Mouse (Mus musculus): ENCODE data around the gene Cxcl9. TPM values are rescaled to one million over a fixed set of nuclear protein-coding genes. Genes with fewer than 3 reads are reported as not detected.
A peak's percentile ranks its signal among the peaks of the same experiment; 100 is the strongest.

Gene Cxcl9
- total and polyA plus RNA-seq, 2 experiments from 2014 or later = not detected

GRCm38 (mm10) chr5:92340606-92341005 lies 12.7 kb upstream of the Cxcl9 start:
- no peak overlapping the region for H3K4me2 ChIP-seq (ENCODE audit: low read depth)
- no peaks in the 10 kb centered on the region for H3K27me3 ChIP-seq (ENCODE audit: insufficient read depth, low read length)
- DNase-seq (no peak), ATAC-seq (no peak)
- H3K9ac ChIP-seq = no peak overlapping the region
- no peak for TF ChIP-seq CTCF (IDR thresholded peaks at IDR 0.05; ENCODE audit: low read depth)
- no peak overlapping the region for H3K4me3 ChIP-seq (ENCODE audit: low read depth, low read length)
- H3K4me1 ChIP-seq (ENCODE audit: insufficient read depth) = no peaks in the 10 kb centered on the region
- H3K27ac ChIP-seq (ENCODE audit: low read depth, low read length) = no peak overlapping the region
- WGBS = 76% methylated on average over 4 of the region's 4 CpGs
- H3K9me3 ChIP-seq (ENCODE audit: low read length) = no peaks in the 10 kb centered on the region
- H3K36me3 ChIP-seq (ENCODE audit: insufficient read depth) = no peaks in the 10 kb centered on the region

- WGBS = 82% methylated on average over 3 of the region's 3 CpGs
- DNase-seq (no peak), ATAC-seq (no peak)
- H3K9me3 ChIP-seq (ENCODE audit: low read length) = no peaks in the 10 kb centered on the region
- H3K4me2 ChIP-seq (ENCODE audit: low read depth) = no peak overlapping the region
- H3K4me1 ChIP-seq (ENCODE audit: insufficient read depth) = no peaks in the 10 kb centered on the region
- no peaks in the 10 kb centered on the region for H3K27me3 ChIP-seq (ENCODE audit: insufficient read depth, low read length)
- no peaks in the 10 kb centered on the region for H3K36me3 ChIP-seq (ENCODE audit: insufficient read depth)
- H3K27ac ChIP-seq (ENCODE audit: low read depth, low read length) = no peak overlapping the region
- no peak overlapping the region for H3K4me3 ChIP-seq (ENCODE audit: low read depth, low read length)
- no peak overlapping the region for H3K9ac ChIP-seq
- no peak for TF ChIP-seq CTCF (IDR thresholded peaks at IDR 0.05; ENCODE audit: low read depth)
Measured at GRCm38 (mm10) chr5:92336743-92337142, 8.9 kb upstream of the Cxcl9 start.

- ATAC-seq (no peak), DNase-seq (peak; percentile 32)
- WGBS = 30% methylated on average over 9 of the region's 9 CpGs
- Histone ChIP-seq H3K4me3 (ENCODE audit: low read depth, low read length) (no peak overlapping the region), H3K27me3 (ENCODE audit: insufficient read depth, low read length) (no peaks in the 10 kb centered on the region), H3K9me3 (ENCODE audit: low read length) (no peaks in the 10 kb centered on the region), H3K4me1 (ENCODE audit: insufficient read depth) (no peaks in the 10 kb centered on the region), H3K4me2 (ENCODE audit: low read depth) (peak overlapping the region; percentile 30), H3K27ac (ENCODE audit: low read depth, low read length) (no peak overlapping the region), H3K9ac (no peak overlapping the region), H3K36me3 (ENCODE audit: insufficient read depth) (no peaks in the 10 kb centered on the region)
- no peak for TF ChIP-seq CTCF (IDR thresholded peaks at IDR 0.05; ENCODE audit: low read depth)
Measured at GRCm38 (mm10) chr5:92332359-92332840, 4.5 kb upstream of the Cxcl9 start.

- WGBS = 93% methylated on average over 17 of the region's 17 CpGs
- Histone ChIP-seq H3K4me1 (ENCODE audit: insufficient read depth) (no peaks in the 10 kb centered on the region), H3K36me3 (ENCODE audit: insufficient read depth) (no peaks in the 10 kb centered on the region), H3K27me3 (ENCODE audit: insufficient read depth, low read length) (no peaks in the 10 kb centered on the region), H3K4me2 (ENCODE audit: low read depth) (peak within 1 kb of the TSS; percentile 30), H3K27ac (ENCODE audit: low read depth, low read length) (no peak within 1 kb of the TSS), H3K9me3 (ENCODE audit: low read length) (no peaks in the 10 kb centered on the region), H3K4me3 (ENCODE audit: low read depth, low read length) (no peak within 1 kb of the TSS), H3K9ac (no peak within 1 kb of the TSS)
- no peak for TF ChIP-seq CTCF (IDR thresholded peaks at IDR 0.05; ENCODE audit: low read depth)
- no peak for DNase-seq
- no peak for ATAC-seq
Measured at GRCm38 (mm10) chr5:92331635-92332338, 3.9 kb upstream of the Cxcl9 start, which contains the start of gene Art3. Gene Art3 (plus strand): TSS chr5:92331827.

GRCm38 (mm10) chr5:92331122-92331521 lies 3.2 kb upstream of the Cxcl9 start:
- ATAC-seq (no peak), DNase-seq (no peak)
- 91% methylated on average over 12 of the region's 12 CpGs for WGBS
- no peak overlapping the region for H3K27ac ChIP-seq (ENCODE audit: low read depth, low read length)
- no peaks in the 10 kb centered on the region for H3K36me3 ChIP-seq (ENCODE audit: insufficient read depth)
- H3K4me1 ChIP-seq (ENCODE audit: insufficient read depth) = no peaks in the 10 kb centered on the region
- no peak overlapping the region for H3K4me3 ChIP-seq (ENCODE audit: low read depth, low read length)
- H3K9me3 ChIP-seq (ENCODE audit: low read length) = no peaks in the 10 kb centered on the region
- no peak for TF ChIP-seq CTCF (IDR thresholded peaks at IDR 0.05; ENCODE audit: low read depth)
- no peaks in the 10 kb centered on the region for H3K27me3 ChIP-seq (ENCODE audit: insufficient read depth, low read length)
- H3K4me2 ChIP-seq (ENCODE audit: low read depth) = no peak overlapping the region
- H3K9ac ChIP-seq = no peak overlapping the region

GRCm38 (mm10) chr5:92327367-92327766 lies 512 bp downstream of the Cxcl9 start:
- no peak for TF ChIP-seq CTCF (IDR thresholded peaks at IDR 0.05; ENCODE audit: low read depth)
- no peak for ATAC-seq
- 85% methylated on average over 6 of the region's 6 CpGs for WGBS

GRCm38 (mm10) chr5:92323264-92323663 lies 4.6 kb downstream of the Cxcl9 start:
- H3K27ac ChIP-seq (ENCODE audit: low read depth, low read length) = no peak overlapping the region
- no peaks in the 10 kb centered on the region for H3K36me3 ChIP-seq (ENCODE audit: insufficient read depth)
- no peaks in the 10 kb centered on the region for H3K9me3 ChIP-seq (ENCODE audit: low read length)
- no peak overlapping the region for H3K9ac ChIP-seq
- TF ChIP-seq CTCF (IDR thresholded peaks at IDR 0.05; ENCODE audit: low read depth) = no peak
- no peaks in the 10 kb centered on the region for H3K4me1 ChIP-seq (ENCODE audit: insufficient read depth)
- no peaks in the 10 kb centered on the region; the same call in 1 of the 2 replicates for H3K27me3 ChIP-seq (ENCODE audit: insufficient read depth, low read length)
- no peak for ATAC-seq
- no peak overlapping the region for H3K4me2 ChIP-seq (ENCODE audit: low read depth)
- 70% methylated on average over 5 of the region's 5 CpGs for WGBS
- no peak overlapping the region for H3K4me3 ChIP-seq (ENCODE audit: low read depth, low read length)
- DNase-seq = peak; percentile 3

More at GRCm38 (mm10) chr5:92327367-92327766, 512 bp downstream of the Cxcl9 start:
- Histone ChIP-seq H3K9me3 (ENCODE audit: low read length) (no peaks in the 10 kb centered on the region), H3K27ac (ENCODE audit: low read depth, low read length) (no peak overlapping the region), H3K27me3 (ENCODE audit: insufficient read depth, low read length) (no peaks in the 10 kb centered on the region; the same call in 1 of the 2 replicates), H3K36me3 (ENCODE audit: insufficient read depth) (no peaks in the 10 kb centered on the region), H3K4me1 (ENCODE audit: insufficient read depth) (no peaks in the 10 kb centered on the region), H3K4me2 (ENCODE audit: low read depth) (no peak overlapping the region), H3K9ac (no peak overlapping the region), H3K4me3 (ENCODE audit: low read depth, low read length) (no peak overlapping the region)
- DNase-seq = no peak
